Mouse (Mus musculus): ENCODE measurements around the gene Plod1.

Plod1 gene

DNA sequence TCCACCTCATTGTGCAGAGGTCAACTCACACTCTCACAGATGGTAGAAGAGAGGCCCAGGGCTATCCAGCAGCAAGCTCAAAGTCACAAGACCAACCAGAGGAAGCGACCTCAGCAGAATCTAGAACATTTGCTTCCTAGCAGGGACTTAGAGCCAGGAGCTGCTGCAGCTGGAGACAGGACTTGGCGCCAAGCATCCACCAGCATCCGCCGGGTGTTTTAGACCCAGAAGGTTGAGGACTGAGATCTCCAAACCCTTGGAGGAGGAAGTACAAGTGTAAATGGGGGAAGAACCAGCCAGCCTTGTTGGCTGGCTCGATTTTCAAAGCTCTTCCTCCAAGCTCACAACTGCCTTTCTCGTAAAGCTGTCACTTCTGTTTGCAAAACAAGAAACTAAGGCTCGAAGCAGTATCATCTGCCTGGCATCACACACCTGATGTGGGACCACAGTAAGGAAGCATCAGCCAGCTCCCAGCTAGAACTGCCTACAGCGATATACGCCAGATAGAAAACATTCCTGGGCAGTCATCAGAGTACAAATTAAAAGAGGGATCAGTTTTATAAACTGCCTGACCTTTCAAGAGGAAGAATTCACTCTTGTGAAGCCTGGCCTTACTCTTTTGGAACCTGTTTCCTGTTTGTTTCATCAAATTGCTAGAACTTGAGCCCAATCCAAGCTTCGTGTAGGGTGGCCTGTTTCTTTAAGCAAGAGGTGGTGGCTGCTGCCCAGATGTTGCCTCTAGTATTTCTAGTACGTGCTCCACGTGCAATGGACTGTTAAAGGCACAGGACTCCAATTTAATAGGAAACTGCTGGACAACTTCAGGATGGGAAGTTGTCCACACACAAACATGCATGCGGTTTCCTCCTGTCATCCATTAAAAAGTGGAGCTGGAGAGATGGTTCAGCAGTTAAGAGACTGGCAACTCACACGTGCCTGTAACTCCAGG is 1.9 kb upstream of the Plod1 start:
- DNase-seq (ENCODE audit: low read depth), result peak; percentile 23

DNA sequence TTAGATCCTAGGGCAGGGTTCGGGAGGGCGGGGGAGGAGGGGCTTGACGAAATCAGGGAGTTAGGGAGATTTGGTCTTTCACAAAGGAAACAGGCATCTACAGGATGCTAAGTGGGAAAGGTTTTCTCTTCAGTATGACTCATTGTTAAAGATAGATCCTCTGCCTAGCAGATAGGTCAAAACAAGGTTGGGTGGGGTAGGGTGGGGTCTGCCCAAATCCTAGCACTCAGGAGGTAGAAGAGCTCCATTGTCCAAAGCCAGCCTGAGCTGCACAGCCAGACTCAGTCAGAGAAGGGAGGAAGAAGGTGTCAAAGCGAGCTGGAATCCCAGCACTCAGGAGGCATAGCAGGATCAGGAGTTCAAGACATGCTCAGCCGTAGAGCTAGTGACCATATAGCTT is 919 bp upstream of the Plod1 start:
- DNase-seq (ENCODE audit: low read depth), result no peak

DNA sequence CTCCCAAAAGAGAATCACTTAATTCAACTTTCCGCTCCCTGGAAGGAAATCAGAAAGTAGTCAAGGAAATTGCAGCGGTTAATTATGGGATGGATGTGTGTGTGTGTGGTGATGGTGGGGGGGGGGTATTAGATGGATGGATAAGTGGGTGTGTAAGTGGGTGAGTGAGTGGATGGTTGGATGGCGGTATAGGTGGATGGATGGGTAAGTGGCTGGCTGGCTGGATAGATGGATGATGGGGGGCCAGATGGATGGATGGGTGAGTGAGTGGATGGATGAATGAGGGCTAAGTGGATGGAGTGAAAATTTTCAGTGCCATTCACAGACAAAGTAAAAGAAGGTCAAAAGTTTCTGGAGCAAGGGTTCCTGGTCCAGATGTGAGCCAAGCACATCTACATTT is 454 bp upstream of the Plod1 start:
- DNase-seq (ENCODE audit: low read depth), result no peak

DNA sequence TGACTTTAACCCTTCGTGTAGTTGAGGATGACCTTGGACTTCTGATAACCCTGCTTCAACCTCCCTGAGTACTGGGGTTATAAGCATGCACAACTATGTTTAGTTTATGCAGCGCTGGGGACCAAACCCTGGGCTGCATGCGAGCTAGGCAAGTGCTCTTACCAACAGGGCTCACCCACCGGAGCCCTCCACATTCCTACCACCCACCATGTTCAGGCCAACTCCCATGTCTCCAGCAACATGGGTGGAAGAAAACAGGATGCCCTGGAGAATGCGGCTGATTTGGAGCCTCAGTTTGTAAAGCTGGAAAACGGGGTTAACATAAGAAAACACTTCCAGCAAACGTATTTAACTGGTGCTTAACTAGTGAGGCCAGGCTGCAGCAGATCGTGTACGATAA is 663 bp downstream of the Plod1 start:
- no peak for DNase-seq (ENCODE audit: low read depth)

DNA sequence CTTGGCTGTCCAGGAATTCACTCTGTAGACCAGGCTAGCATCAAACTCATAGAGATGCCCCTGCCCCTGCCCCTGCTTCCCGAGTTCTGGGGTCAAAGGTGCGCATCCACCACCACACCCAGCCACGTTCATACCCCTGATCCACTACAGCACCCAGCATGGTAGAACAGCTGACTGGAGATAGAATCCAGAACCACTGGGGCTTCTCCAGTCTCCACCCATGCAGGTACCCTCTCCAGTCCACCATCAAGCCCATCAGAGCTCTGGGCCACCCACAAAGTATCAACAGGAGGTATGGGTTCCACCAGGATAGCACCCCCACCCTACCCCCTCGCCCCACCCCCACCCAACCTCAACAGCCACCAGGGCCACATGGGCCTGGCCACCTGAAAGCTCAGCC is 2.0 kb downstream of the Plod1 start:
- no peak for DNase-seq (ENCODE audit: low read depth)

DNA sequence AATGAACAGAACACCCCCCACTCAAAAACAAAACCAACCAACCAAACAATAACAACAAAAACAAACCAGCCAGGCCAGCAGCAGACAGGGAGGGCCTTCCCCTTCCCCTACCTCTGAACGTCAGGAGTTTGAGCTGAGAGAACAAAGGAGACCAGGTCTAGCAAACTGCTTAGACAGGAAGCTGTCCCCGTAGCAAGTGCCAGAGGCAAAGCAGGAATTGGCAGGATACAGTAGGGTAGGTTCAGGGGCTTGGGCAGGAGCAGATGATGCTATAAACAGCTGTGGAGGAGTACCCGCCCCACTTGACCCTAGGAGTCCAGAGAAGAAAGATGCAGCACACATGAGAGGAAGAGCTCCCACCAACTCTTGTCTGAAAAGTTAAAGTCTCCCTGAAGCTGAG is 2.4 kb downstream of the Plod1 start:
- no peak for DNase-seq (ENCODE audit: low read depth)

DNA sequence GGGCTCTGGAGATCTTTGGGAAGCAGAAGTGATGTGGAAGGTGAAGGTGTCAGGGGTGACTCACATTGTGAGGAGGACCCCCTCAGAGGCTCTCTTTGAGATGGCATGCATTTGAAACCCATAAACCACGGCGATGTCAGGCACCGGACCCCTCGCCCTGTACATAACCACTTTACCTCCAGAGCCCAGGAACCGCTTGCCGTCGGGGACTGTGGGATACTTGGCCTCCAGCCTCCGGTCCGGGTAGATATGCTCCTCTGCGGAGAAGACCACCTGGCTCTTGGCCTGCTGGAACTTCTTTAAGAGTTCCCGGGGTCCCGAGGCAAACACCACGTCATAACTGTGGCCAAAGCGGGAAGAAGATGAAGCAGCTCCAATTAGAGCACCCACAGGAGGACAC is 5.6 kb downstream of the Plod1 start:
- DNase-seq (ENCODE audit: low read depth), result no peak

DNA sequence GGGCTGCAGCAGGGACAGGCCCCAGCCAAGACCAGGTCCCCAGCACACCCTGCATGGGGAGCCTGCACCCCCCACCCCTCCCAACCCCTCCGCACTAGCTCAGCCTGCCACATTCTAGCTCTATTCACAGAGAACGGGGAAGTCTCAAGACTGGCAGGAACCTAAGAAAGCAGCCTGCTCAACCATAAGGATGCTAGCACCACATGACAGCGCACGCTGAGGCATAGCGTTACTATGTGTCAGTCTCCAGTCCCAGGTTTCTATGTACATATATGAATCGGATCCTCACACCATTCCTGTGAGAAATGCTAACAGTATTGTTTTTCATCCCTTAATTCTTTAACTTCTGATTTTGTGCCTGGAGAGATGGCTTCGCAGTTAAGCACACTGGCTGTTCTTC is 8.0 kb downstream of the Plod1 start:
- no peak for DNase-seq (ENCODE audit: low read depth)

DNA sequence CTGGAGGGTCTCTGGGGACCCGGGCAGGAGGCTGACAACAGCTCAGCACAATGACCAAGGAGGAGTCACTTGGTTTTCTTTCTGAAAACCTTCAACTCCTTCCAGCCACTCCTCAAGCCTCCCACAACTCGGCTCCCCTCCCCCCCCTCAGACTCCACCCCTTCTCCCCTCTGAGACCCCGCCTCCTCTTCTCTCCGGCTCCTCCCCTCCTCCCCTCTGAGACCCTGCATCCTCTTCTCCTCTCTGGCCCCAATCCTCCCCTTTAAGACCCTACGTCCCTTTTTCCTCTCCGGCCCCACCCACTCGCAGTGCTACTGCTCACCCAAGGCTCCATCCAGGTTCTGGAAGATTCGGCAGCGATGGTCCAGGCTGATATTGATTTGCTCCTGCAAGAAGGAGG is 8.4 kb downstream of the Plod1 start:
- no peak for DNase-seq (ENCODE audit: low read depth)

DNA sequence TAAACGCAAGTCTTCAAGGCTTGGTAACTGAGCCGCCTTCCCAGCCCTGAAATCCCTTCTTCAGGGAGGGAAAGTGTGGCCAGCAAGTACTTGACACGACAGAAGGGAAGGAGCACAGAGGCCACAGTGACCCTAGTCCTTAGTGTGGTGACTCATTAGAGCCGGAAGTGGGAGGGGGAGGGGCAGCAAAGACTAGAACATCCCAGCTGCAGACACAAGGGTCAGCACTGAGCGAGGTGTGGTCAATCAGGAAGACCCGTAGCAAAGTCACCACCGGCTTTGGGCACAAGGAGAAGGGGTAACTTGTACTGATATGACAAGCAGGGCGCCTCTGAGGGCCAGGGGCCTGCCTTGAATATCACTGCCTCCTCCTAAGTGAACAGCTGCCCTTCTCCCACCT is 8.9 kb downstream of the Plod1 start:
- no peak for DNase-seq (ENCODE audit: low read depth)

DNA sequence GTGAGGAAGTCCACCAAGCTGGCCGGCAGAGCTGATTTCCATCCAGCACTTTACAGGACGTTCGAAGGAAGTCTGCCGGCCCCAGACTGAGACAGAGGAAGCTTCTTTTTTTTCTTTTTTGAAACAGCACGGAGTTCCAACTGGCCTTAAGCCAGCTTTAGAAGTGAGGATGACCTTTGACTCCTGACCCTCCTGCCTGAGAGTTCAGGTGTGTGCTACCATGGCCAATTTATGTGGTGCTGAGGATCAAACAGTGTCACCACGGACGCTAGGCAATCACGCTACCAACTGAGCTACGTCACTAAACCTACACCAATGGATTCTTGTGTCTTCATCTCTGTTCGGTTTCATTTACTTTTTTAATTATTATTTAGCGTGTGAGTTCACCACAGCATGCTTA is 14.2 kb downstream of the Plod1 start:
- no peak for DNase-seq (ENCODE audit: low read depth)

DNA sequence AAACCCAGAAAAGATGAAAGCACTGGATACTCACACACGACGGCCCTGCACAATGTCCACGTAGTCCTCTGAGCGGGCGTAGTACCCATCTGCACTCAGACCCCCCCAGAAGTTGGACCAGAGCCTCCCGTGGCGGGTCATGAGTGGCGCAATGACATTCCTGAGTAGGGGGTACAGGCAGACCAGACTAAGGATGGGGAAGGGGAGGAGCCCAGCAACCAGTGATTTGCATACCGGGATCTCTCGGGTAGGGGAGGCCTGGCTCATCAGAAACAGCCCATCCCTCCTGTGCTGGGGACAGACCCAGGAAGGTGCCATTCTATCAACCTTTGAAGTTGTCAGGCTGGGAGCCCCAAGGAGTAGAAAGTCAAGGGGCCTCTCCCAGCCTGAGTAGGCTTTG is 15.6 kb downstream of the Plod1 start:
- DNase-seq (ENCODE audit: low read depth), result no peak

DNA sequence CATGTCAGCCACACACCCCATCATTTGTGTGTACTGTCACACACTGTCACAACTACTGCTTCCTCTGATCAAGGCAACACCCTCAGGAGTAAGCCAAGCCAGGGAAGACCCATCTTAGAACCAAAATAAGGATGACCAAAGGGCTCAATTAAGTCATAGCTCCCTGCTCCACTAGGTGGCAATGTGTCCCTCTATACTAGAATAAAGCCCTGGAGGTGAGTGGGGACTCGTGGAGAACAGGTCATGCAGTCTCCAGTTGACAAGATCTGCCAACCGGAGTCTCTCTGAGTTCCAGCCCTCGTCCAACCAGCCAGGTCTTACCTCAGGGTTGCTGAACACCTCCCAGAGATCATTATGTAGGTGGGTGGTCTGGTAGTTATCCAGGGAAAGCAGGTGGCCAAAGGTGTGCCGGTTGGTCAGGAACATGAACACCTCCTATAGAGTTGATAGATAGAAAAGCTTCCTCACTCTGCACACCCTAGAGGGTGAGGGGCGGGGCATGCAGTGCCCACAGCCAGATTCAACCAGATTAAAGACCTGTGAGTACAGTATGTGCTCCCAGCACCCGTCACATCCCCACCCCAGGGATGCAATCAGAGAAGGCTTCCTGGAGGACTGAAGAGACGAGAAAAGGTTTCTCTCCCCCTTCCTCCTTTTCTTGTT is 18.0 kb downstream of the Plod1 start:
- no peak for DNase-seq (ENCODE audit: low read depth)

DNA sequence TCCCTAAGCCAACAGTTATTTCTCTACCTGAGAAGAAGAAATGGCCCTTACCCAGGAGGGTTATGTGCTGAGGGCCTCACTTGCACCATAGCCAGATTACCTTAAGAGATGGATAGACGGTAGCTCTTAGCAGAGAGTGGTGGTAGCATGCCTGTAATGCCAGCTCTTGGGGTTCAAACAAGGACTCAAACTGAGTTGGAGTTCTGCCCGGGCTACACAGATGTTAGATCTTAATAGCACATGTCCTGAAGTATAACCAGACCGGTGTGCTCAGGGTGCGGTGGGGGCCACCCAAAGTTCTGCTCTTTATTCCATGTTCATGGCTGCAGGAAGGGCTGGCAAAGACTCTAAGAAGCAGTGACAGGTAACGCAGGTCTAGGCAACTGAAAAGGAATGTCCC is 27.1 kb downstream of the Plod1 start:
- DNase-seq (ENCODE audit: low read depth), result no peak

DNA sequence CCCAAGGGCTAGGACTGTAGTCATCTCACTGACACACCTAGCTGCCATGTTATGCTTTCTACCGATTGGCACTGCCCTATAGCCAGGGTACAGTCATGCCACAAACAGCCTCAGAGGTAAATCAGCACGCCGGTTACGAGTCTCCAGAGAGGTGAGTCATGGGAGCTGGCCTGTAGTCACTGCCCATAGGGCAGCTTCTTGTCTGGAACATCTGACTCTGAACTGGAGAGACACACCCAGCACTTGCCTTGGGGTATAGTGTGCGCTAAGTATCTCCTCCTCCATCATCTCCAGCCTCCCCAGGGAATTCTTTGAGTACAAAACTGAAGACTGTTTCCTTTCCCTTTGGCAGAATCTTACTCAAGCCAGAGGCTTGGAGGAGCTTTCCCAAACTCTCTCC is 30.3 kb downstream of the Plod1 start:
- DNase-seq (ENCODE audit: low read depth), result peak; percentile 85

DNA sequence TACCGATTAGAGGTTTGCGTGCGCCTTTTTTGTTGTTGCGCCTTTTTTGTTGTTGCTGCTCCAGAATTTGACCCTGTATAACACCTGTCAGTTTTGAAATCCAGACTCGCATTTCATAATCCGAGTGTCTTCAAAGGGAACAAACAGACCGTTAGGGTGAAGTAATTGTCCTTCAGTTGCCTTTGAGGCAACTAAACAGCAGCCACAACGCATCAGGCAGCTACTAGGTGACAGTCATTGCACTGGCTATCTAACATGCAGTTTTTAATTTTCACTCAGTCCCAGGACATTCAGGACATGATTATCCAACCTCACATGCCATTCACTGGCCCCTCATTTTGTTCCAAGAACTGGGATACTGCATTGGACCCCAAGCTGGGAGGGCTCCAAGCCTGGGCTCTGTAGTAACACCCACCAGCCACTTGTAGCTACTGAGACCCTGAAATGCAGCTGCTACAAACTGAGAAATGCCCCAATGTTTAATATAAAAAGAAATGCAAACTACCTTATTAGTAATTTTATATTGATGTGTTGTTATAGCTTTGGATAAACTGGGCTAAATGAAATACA is 31.4 kb downstream of the Plod1 start:
- no peak for DNase-seq (ENCODE audit: low read depth)

DNA sequence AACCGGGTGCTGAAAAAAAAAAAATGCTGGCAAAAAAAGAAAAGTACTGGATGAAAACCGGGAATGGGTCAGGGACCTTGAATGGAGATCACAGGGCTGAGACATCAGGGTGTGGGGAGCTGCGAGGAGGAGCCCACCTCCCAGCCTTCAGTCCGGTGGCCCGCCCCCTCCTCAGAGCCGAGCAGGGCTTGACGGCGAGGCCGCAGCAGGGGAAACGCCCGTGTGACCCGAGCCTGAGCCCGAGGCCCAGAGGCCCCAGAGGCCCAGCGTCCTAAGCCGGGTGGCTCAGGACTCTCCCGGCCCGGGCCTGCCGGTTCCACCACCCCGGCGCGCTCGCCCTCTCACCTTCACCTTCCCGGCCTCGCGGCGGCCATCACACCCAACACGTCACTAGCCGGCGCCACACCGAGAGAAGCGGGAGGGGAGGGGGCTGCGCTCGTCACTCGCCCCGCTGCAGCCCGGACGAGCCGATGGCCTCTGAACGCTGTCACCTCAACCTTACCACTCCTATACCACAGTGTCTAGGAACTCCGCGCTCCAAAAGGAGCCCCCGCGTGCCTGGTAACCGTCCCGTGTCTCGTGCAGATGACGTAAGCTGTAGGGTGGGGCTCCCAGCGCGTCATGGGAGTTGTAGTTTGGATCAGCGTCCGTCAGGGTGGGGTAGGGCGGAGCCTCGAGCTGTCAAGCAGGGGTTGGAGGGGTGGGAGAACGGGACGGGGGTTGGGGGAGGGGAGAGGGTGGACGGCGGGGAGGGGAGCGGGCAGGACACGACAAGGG is 32.1 kb downstream of the Plod1 start, which contains the start of gene Mfn2:
TSS of gene Mfn2 (minus strand) at position 392 of the 777 bp plus-strand sequence.
- DNase-seq (ENCODE audit: low read depth), result peak; percentile 54

DNA sequence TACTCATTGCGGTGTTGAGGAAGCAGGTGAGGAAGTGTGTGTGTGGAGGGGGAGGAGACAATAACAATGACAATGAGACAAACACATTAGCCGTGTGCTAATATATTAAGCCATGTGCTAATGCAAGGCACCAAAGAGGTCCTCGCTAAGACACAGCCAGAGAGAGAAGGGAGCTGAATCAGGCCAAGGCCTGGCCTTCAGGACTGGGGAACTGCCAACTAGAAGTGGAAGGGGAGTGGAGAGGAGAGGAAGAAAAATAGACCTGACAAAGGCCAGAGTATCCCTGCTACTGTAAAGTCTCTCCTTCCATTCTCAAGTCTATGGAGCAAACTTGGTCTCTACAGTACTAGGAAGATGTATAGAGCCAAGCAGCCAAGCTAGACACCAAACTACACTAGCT is 33.0 kb downstream of the Plod1 start:
- DNase-seq (ENCODE audit: low read depth), result no peak

DNA sequence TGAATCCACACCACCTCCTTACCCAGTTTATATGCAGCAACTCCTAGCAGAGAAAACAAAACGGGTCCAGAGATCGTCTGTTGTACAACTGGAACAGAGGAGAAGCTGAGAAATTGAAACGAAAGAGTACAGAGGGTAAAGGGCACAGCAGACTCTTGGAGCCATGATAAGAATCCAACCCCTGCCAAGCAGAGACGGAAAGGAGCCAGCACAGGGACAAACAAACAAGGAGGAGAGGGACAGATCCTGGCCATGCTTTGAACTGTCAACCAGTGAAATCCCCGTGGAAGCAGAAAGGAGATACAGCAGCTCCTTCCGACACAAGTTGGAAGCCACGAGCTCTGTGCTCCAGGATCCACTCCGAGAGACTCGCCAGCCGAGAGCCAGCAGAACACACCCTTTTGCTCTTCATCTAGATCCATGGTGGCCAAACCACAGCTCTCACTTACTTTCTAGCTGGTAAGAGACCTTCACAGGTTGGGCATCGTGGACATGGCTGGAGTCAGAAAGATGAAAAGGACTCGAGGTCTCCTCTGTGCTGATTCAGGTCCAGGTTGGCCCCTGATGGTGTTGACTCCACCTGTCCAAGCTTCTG is 33.6 kb downstream of the Plod1 start:
- no peak for DNase-seq (ENCODE audit: low read depth)

DNA sequence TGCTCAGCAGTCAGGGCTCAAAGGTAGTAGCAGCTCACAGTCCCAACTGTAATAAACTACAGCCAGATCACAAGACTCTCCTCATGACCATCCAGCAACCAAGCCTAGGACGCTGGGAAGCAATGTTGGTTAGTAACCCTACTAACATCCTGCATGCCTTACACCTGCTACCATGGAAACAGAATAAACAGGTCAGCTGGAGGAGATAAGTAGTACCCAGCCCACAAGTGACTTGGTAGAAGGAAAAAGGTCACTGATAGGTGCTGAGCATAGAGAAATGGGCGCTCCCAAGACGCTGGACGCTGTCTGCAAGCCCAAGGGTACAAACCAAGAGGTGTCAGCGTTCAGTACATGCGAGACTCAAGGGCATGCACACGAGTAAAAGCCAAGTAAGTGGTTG is 36.1 kb downstream of the Plod1 start:
- DNase-seq (ENCODE audit: low read depth), result no peak

DNA sequence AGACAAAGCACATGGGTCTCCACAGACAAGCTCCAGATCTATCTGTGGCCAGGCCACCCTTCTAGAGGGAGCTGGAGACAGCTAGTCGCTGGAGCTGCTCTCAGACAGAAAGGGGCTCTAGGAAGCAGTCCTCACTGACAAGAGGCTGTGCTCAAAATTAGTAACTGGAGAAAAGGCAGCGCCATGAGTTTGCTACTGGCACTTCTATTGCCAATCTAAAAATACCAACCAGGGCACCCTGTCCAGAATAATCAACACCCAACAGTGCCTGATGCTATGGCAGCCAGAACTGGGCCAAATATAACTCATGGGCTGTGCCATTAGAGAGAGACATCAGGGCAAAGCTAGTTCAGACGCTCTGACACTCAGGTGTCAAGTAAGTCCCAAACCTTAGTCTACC is 39.2 kb downstream of the Plod1 start:
- DNase-seq (ENCODE audit: low read depth), result no peak

DNA sequence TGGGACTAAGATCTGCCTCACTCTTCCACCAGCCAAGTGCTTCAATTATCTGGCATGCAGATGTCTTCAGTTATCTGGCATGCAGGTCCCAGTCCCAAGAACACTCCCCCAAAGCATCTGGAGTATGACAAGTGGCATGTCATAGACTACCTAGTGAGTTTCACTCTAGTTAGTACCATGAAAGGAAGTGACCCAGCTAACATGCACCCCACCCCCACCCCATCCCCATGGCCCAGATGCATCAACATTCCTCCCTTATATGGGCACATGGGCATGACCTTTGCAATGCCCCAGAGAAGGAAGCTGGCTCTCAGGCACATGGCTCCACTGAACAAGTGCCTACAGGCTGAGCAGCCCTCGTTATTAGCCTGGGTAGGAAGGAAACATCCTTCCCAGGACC is 40.2 kb downstream of the Plod1 start:
- no peak for DNase-seq (ENCODE audit: low read depth)
